Mouse (Mus musculus) megakaryocyte-erythroid progenitor cell, adult 5-6 weeks (primary cell): ENCODE measurements at regions not wholly inside any gene's neighbourhood (a gene's known extent, or its start where the extent isn't known, plus 50 kb on each side); places are given as distances from the start of the nearest gene placed in this dataset.

Experiments
- ATAC-seq: replicated peaks from 2 replicates; pipeline ENCODE4 v1.8.0; 2016; ENCODE audit warnings: mild to moderate bottlenecking, inconsistent platforms; ENCODE audit not compliant: severe bottlenecking, poor library complexity, low FRiP score, low TSS enrichment

- ATAC-seq = no peak
Measured at GRCm38 (mm10) chr13:44347662-44348061, 381.6 kb upstream of the Jarid2 start.

GRCm38 (mm10) chr13:44353899-44354298 lies 375.4 kb upstream of the Jarid2 start:
- no peak for ATAC-seq

GRCm38 (mm10) chr13:44355771-44356221 lies 373.5 kb upstream of the Jarid2 start:
- no peak for ATAC-seq

GRCm38 (mm10) chr13:44356981-44357380 lies 372.3 kb upstream of the Jarid2 start:
- no peak for ATAC-seq

- ATAC-seq = no peak
Measured at GRCm38 (mm10) chr13:44359344-44359743, 369.9 kb upstream of the Jarid2 start.

GRCm38 (mm10) chr13:44360016-44360415 lies 369.3 kb upstream of the Jarid2 start:
- ATAC-seq = no peak

GRCm38 (mm10) chr13:44360725-44361290 lies 368.5 kb upstream of the Jarid2 start:
- ATAC-seq = no peak

GRCm38 (mm10) chr13:44362293-44363005 lies 366.8 kb upstream of the Jarid2 start:
- ATAC-seq = no peak

- ATAC-seq = no peak
Measured at GRCm38 (mm10) chr13:44363016-44363415, 366.3 kb upstream of the Jarid2 start.

GRCm38 (mm10) chr13:44369301-44369700 lies 360.0 kb upstream of the Jarid2 start:
- ATAC-seq = no peak

- no peak for ATAC-seq
Measured at GRCm38 (mm10) chr13:44372361-44372877, 356.9 kb upstream of the Jarid2 start.

GRCm38 (mm10) chr13:44375476-44376159 lies 353.7 kb upstream of the Jarid2 start:
- no peak for ATAC-seq

- ATAC-seq = no peak
Measured at GRCm38 (mm10) chr13:44376160-44376488, 353.1 kb upstream of the Jarid2 start.

GRCm38 (mm10) chr13:44381721-44382450 lies 347.4 kb upstream of the Jarid2 start:
- no peak for ATAC-seq

- ATAC-seq = no peak
Measured at GRCm38 (mm10) chr13:44383322-44383721, 346.0 kb upstream of the Jarid2 start.

GRCm38 (mm10) chr13:44386767-44387166 lies 342.5 kb upstream of the Jarid2 start:
- ATAC-seq = no peak

GRCm38 (mm10) chr13:44389696-44390095 lies 339.6 kb upstream of the Jarid2 start:
- ATAC-seq = no peak

- ATAC-seq = no peak
Measured at GRCm38 (mm10) chr13:44390666-44391390, 338.4 kb upstream of the Jarid2 start.

- no peak for ATAC-seq
Measured at GRCm38 (mm10) chr13:44394016-44394415, 335.3 kb upstream of the Jarid2 start.
